In the genomic region with DNA sequence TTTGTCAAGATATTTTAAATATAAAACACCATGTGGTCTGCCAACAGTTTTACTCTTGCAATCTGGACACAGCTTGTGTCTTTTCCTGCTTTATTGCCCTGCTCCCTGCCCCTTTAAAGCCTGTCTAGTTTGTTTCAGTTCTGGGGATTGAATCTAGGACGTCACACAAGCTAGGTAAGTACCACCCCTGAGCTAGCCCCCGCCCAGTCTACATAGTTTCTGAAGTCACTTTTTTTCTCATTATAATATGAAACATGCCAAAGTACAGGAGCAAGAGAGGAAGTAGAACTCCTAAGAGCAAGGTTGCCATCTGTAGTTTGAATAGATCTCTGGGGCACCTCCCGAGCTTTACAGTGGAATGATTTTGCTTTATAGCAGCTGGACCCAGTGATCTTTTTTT, we compare ENCODE assay signal across 19 mouse cellular contexts. TPM values are rescaled to one million over a fixed set of nuclear protein-coding genes. Genes with fewer than 3 reads are reported as not detected.
DNase-seq lines count a peak whose midpoint lies in the region; ATAC-seq lines count a peak whose summit lies in the region.
"Had no signal": no experiment of that assay in that cellular context is flagged by ENCODE, and none has a peak within 500 bp of the region (broad histone marks: within the 10 kb centered on the region; RNA-seq: fewer than 3 reads in every experiment).

No protein-coding gene starts in this region.

- DNase-seq in heart, adult 11 months = peak; percentile 83
- DNase-seq in heart, postnatal 10 days = no peak
- peak; percentile 29 to 41 for DNase-seq in spleen, postnatal 36 days (ENCODE audit: low spot score in 2 of 2)
- no peak for DNase-seq in spleen, postnatal 4 days (ENCODE audit: low spot score in 2 of 2)
- no peak for DNase-seq in left cerebral cortex, postnatal 14 days (ENCODE audit: low spot score in 2 of 2)
- DNase-seq: adrenal gland, adult 2 months; adrenal gland, postnatal 25 days; cerebellum, adult 18-20 months; cerebellum, postnatal 10 days; gastrocnemius, postnatal 10 days; kidney, adult 8-10 months had no signal

- peaks cover 30% of the 10 kb centered on the region for H3K4me1 ChIP-seq in heart, embryonic 11.5 days (ENCODE audit: control insufficient read depth, insufficient read depth, low read length)
- H3K4me1 ChIP-seq in heart, embryonic 15.5 days (replicated peaks) = peaks cover 36% of the 10 kb centered on the region
- peaks cover 5% of the 10 kb centered on the region for H3K4me1 ChIP-seq in hindbrain, embryonic 16.5 days (ENCODE audit: control insufficient read depth, insufficient read depth, low read depth, low read length)
- H3K4me1 ChIP-seq: embryonic facial prominence, embryonic 12.5 days had no signal

- intact Hi-C loops in heart, postnatal 10 days (cut with DNase I) = no loop called here
- intact Hi-C loops in left cerebral cortex, postnatal 14 days (cut with DNase I) = loop anchor here (5.0 kb wide), 1 partner anchor 48 kb away; no protein-coding TSS in a partner anchor

- WGBS in heart, embryonic 11.5 days (ENCODE audit: insufficient replicate concordance) = 77% methylated on average over 3 of the region's 3 CpGs
- 80% methylated on average over 3 of the region's 3 CpGs for WGBS in heart, embryonic 15.5 days
- 87% methylated on average over 3 of the region's 3 CpGs for WGBS in hindbrain, embryonic 16.5 days

- H3K27me3 ChIP-seq in heart, embryonic 11.5 days (ENCODE audit: control insufficient read depth, insufficient read depth, low read length) = no peaks in the 10 kb centered on the region
- H3K27me3 ChIP-seq in heart, embryonic 15.5 days = no peaks in the 10 kb centered on the region
- H3K27me3 ChIP-seq in hindbrain, embryonic 16.5 days (replicated peaks; ENCODE audit: control insufficient read depth, insufficient read depth, low read length) = no peaks in the 10 kb centered on the region
- H3K27me3 ChIP-seq: hindbrain, embryonic 15.5 days had no signal

- H3K4me3 ChIP-seq in heart, embryonic 11.5 days (ENCODE audit: low read depth, low read length) = no peak overlapping the region
- H3K4me3 ChIP-seq in heart, embryonic 15.5 days = no peak overlapping the region
- no peak overlapping the region for H3K4me3 ChIP-seq in hindbrain, embryonic 16.5 days (ENCODE audit: low read length)
- H3K4me3 ChIP-seq: embryonic facial prominence, embryonic 12.5 days; forebrain, embryonic 15.5 days; hindbrain, embryonic 15.5 days had no signal

- no peak overlapping the region for H3K9ac ChIP-seq in heart, embryonic 11.5 days (ENCODE audit: low read depth, low read length)
- no peak overlapping the region for H3K9ac ChIP-seq in heart, embryonic 15.5 days
- H3K9ac ChIP-seq in hindbrain, embryonic 16.5 days (ENCODE audit: low read depth, low read length) = no peak overlapping the region
- H3K9ac ChIP-seq: embryonic facial prominence, embryonic 12.5 days; forebrain, embryonic 15.5 days; hindbrain, embryonic 15.5 days had no signal

- no peak overlapping the region for H3K27ac ChIP-seq in heart, embryonic 11.5 days (ENCODE audit: low read depth, low read length)
- H3K27ac ChIP-seq in heart, embryonic 15.5 days = peak overlapping the region; percentile 10; the same call in 1 of the 2 replicates
- no peak overlapping the region for H3K27ac ChIP-seq in hindbrain, embryonic 16.5 days (ENCODE audit: low read depth, low read length)
- H3K27ac ChIP-seq: embryonic facial prominence, embryonic 12.5 days; forebrain, embryonic 15.5 days; hindbrain, embryonic 15.5 days had no signal

- no peak for ATAC-seq in heart, embryonic 11.5 days (replicated peaks; ENCODE audit: insufficient number of reproducible peaks, low FRiP score, low TSS enrichment)
- ATAC-seq in heart, embryonic 15.5 days (replicated peaks; ENCODE audit: insufficient number of reproducible peaks, insufficient read depth, low FRiP score, low read depth) = no peak
- ATAC-seq in hindbrain, embryonic 16.5 days = no peak
- ATAC-seq: forebrain, embryonic 15.5 days; inflammation-experienced regulatory T-cells, adult 6 months; intestine, postnatal 0 days had no signal

- H3K36me3 ChIP-seq in heart, embryonic 11.5 days (ENCODE audit: control insufficient read depth, insufficient read depth, low read length) = no peaks in the 10 kb centered on the region
- H3K36me3 ChIP-seq in heart, embryonic 15.5 days = peaks cover 9% of the 10 kb centered on the region; the same call in 1 of the 2 replicates
- no peaks in the 10 kb centered on the region for H3K36me3 ChIP-seq in hindbrain, embryonic 16.5 days (ENCODE audit: control insufficient read depth, insufficient read depth, low read length)
- H3K36me3 ChIP-seq: embryonic facial prominence, embryonic 12.5 days; forebrain, embryonic 15.5 days; hindbrain, embryonic 15.5 days had no signal

- H3K4me2 ChIP-seq in heart, embryonic 11.5 days = no peak overlapping the region
- H3K4me2 ChIP-seq in heart, embryonic 15.5 days = no peak overlapping the region
- H3K4me2 ChIP-seq in hindbrain, embryonic 16.5 days (ENCODE audit: low read length) = no peak overlapping the region
- H3K4me2 ChIP-seq: embryonic facial prominence, embryonic 12.5 days; forebrain, embryonic 15.5 days; hindbrain, embryonic 15.5 days had no signal

- no peaks in the 10 kb centered on the region for H3K9me3 ChIP-seq in heart, embryonic 11.5 days (replicated peaks; ENCODE audit: control insufficient read depth, low read length)
- H3K9me3 ChIP-seq in heart, embryonic 15.5 days (replicated peaks) = no peaks in the 10 kb centered on the region
- H3K9me3 ChIP-seq in hindbrain, embryonic 16.5 days (ENCODE audit: control insufficient read depth, low read length) = no peaks in the 10 kb centered on the region
- H3K9me3 ChIP-seq: embryonic facial prominence, embryonic 12.5 days; forebrain, embryonic 15.5 days; hindbrain, embryonic 15.5 days had no signal

RNA-seq across cellular contexts. Expression of gene Ehd4, which starts 3.8 kb away (rescaled TPM):
- polyA plus RNA-seq in heart, embryonic 11.5 days (2014; fragmentation: Nextera tagmentation; extraction: Ambion mirVana) = 97.3 and 113 TPM in 2 replicates
- 164 and 188 TPM in 2 replicates for polyA plus RNA-seq in heart, embryonic 15.5 days (2015; fragmentation: Nextera tagmentation; extraction: Ambion mirVana)
- total RNA-seq in heart, postnatal 10 days (2021) = 100 to 1,000 TPM; 514 to 538 TPM
- 10 to 100 TPM; 11.6 TPM for total RNA-seq in left cerebral cortex, postnatal 14 days (2021)
- 19.2 and 20.7 TPM in 2 replicates for polyA plus RNA-seq in hindbrain, embryonic 16.5 days (2015; fragmentation: Nextera tagmentation; extraction: Ambion mirVana)

Comparison
In these comparisons a context has a peak if more than half of its experiments do, and no peak if none do; other contexts are left out.
1. DNase-seq: peak in heart, adult 11 months (single experiment) and spleen, postnatal 36 days (2 of 2); none in heart, postnatal 10 days (0 of 2), spleen, postnatal 4 days (0 of 2) and left cerebral cortex, postnatal 14 days (0 of 2).